Mouse (Mus musculus): Measurements from ENCODE around the gene Tnni2.

The Tnni2 gene

DNA sequence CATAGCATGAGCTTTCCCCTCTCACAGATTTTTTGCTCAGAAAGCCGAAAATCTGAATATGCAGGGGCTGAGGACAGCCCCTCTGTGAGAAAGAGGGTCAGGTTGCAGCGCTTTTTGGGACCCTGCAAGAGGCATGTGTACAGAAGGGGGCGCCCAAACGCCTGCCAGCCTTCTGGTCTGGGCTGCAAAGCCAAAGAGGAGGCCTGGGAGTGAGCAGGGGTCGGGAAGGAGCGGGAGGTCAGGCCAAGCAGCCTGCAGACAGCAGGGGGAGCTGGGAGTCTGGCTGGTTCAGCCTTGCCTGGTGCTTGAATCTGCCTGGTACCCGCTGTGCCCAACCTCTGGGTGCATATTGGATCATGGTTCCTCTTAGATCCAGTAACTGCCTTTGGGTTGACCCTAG is 13.4 kb upstream of the Tnni2 start:
- DNase-seq (ENCODE audit: inconsistent age in 2 of 2, low spot score in 1 of 2), result no peak

DNA sequence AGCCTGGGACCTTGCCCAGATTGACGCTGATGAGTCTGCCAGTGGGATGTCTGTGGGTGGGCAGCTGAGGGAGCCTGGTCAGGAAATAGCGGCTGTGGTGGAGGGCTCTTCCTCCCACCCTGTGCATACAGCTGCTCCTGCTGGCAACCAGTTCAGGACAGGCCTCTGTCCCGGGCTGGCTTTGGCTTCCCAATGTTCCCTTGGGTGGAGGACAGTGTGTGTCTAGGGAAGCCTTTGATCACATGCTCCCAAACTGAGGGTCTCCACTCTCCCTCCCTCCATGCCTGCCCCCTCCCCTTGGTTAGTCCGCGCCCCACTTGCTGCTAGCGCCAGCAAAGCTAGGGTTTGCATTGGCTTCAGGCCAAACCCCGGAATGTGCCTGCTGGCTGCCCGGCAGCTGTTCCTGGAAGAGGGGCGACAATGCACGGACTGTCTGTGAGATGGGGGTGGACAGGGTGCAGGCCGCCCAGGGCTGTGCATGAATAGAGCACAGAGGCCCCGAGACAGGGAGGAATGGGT is 11.4 kb upstream of the Tnni2 start:
- no peak for DNase-seq (ENCODE audit: inconsistent age in 2 of 2, low spot score in 1 of 2)

DNA sequence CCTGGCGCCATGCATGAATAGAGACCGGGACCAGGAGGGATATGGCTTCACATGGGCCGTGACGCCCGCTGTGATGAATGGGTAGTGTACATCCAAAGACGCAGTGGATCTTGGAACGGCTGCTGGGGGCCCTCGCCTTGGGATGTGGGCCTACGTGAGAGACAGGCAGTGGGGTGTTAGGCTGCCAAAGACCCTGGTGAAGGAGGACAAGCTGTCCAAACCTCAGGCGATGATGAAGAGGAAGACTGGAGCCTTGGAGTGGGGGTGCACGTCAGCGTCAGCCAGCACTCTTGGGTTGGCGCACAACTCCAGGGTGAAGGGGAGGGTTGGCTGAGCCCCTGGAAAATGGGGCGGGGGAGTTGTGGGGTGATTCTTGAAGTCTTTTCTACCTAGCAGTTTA is 10.5 kb upstream of the Tnni2 start:
- DNase-seq (ENCODE audit: inconsistent age in 2 of 2, low spot score in 1 of 2), result no peak

DNA sequence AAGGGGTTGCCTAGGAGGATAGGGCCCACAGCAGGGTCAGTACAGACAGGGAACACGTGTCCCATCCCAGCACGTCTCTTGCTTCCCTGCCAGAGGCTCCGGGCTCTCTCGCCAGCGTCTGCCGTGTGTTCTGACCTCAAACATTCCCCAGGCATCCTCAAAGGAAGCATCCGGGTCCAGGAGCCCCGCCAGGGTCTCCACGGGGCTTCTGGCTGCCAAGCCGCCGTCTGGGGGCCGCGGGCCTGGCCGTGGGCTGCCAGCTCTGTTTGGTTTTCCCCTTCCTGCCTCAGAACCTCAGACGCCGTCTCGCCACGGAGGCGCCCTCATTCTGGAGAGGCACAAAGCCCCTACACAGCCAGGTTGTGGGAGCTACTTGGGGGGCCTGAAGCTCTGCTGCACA is 8.0 kb upstream of the Tnni2 start:
- no peak for DNase-seq (ENCODE audit: inconsistent age in 2 of 2, low spot score in 1 of 2)

DNA sequence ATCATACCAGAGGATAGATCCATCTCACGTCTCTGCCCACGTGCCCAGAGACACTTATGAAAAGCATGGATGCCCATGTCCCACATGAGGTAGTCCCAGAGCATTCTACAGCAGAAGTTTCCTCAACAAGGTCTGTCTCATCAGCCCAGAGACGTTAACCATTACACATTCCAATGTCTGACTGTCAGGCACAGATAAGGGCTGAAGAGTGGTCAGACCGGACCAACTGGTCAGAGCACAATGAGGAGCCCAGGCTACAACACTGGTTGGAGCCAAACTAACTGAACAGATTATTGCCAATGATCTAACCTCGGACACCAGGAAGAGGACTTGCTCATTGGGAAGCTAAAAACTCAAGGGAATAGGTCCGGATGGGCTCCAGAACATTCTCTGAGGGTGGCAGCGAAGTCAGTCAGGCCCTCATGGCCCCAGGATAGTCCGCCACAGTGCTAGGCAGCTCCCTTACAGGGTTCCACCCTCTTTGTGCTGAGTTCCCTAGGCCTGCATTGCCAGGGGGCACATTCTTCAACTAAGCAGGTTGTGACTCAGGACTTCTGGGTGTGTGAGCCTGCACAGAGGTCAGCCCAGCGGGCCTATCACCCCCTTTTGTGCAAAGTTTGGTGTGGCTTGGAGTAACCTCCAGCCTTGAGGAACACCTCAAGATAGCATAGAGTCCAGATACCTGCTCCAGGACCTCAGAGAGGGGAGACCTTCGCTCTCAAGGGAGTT is 7.3 kb upstream of the Tnni2 start, which contains the start of gene Syt8:
Syt8 (plus strand) TSS at position 714 of the 729 bp plus-strand sequence.
- no peak for DNase-seq (ENCODE audit: inconsistent age in 2 of 2, low spot score in 1 of 2)

DNA sequence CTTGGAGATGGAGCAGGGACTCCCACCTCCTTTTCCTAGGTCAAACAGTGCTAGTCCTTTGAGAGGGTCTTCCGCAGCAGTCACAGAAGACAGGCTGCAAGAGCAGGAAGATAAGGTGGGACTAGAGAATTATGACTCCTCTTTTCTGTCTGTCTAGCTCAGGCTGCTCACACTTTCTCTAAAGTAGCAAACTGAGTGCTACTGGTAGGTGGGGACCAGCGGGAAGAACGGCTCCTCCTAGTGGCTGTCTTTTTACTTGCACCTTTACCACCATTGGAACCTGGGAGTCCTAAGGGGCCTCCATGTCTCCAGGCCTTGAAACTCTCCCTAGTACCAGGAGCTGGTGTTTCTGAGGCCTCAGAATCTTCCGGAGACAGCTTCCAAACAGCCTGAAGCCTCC is 6.1 kb upstream of the Tnni2 start:
- peak; percentile 52 to 90 for DNase-seq (ENCODE audit: inconsistent age in 2 of 2, low spot score in 1 of 2)

DNA sequence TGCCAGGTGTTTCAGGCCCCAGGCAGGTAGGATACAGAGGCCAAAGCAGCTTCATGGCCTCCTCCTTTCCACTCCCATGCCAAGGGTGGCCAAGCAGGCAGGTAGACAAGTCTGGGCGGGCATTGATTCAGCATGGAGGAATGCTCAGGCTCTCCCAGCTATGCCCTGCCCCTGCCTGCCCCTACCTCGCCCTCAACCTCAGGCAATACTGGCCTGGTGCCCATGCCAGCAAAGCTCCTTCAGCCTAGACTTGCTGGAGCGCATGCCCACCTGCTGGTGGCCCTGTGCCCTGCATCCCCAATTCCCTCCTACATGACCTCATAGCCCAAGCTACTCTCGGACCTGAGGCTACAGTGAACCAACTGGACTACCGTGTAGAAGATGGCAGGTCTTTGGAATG is 4.3 kb upstream of the Tnni2 start:
- no peak for DNase-seq (ENCODE audit: inconsistent age in 2 of 2, low spot score in 1 of 2)

DNA sequence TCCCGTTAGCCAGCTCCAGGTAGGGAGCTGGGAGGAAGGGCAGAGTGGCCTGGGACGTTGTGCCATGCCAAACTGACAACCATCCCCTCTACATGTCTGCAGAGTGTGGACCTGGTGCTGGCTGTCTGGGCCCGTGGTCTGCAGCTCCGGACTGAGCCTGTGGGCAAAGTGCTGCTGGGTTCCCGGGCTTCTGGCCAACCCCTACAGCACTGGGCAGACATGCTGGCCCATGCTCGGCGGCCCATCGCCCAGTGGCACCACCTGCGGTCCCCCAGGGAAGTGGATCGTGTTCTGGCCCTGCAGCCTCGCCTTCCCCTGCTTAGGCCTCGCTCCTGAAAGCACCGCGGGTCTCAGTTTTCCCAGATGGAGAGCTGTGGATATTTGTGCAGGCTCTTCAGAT is 1.6 kb upstream of the Tnni2 start:
- no peak for DNase-seq (ENCODE audit: inconsistent age in 2 of 2, low spot score in 1 of 2)

DNA sequence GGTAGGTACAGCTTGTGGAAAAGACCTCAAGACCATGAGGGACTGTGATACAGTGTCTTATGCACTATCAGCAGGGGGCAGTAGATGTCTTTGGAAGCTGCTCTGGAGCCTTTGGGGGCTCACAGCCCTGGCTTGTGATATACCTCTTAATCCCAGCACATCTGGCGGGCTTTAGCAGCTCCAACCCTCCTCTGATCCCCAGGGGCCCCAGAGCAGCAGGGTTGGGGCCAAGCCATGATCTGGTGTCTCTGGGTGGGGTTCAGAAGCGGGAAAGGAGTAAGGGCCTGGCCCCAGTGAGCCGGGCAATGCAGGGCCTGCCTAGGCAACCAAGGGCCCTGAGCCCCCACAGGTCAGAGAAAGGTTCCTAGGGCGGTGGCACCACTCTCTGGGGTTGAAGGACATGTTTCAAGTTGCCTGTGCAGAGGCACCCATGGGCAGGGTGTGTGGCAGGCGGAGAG is 922 bp upstream of the Tnni2 start:
- DNase-seq (ENCODE audit: inconsistent age in 2 of 2, low spot score in 1 of 2), result peak in 1 of 2 experiments; percentile 52

DNA sequence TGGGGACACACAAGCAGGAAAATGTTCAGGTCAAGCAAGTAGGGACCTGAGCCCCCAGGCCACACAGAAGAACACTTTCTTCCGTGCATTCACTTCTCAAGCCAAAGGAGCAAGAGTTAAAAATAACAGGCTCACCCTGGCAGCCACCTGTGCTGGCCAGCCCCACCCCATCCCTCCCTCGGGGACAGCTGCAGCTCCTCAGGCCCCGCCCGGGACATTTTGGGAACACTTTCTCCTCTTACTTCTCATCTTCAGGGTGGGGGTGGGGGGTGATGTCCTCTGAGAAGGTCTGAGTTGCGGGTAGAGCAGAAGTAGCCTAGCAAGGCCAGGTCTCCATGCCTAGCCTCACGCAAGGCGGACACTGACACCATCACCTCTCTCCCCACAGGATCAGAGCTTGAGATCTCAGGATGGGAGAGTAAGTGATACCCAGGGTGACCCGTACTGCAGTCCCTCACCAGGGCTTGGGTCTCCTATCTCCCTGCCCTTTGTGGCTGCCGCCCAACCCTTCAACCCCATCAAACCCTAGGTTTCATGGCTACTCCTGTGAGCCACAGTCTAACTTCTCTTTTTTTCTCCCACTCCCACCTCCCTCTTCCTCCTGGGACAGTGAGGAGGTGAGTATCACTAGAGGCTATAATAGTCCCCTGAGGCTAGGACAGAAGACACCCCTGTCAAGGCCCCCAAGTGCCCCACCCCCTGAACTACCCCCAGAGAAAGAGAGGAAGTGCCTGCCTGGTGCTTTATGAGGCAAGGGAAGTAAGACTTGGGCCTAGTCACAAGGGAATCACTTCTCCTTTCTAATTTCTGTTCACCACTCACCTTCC is 686 bp downstream of the Tnni2 start:
- DNase-seq (ENCODE audit: inconsistent age in 2 of 2, low spot score in 1 of 2), result no peak

DNA sequence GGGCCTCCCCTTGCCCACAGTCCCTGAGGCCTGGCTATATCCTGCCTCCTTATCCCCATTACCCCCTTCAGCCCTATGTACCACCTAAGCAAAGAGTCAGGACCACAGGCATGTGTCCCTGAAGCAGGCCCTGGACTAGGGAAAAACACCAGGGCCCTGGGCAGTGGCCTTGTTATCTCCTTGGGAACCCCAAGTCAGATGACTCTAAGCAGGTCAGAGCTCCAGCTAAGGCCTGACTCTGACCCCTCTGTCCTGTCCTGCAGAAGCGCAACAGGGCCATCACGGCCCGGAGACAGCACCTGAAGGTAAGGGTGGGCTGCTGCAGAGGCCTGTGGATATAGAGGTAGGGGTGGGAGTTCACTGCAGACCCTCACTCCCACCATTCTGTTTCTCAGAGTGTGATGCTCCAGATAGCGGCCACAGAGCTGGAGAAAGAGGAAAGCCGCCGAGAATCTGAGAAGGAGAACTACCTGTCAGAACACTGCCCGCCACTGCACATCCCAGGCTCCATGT is 1.4 kb downstream of the Tnni2 start:
- peak in 1 of 2 experiments; percentile 62 for DNase-seq (ENCODE audit: inconsistent age in 2 of 2, low spot score in 1 of 2)

DNA sequence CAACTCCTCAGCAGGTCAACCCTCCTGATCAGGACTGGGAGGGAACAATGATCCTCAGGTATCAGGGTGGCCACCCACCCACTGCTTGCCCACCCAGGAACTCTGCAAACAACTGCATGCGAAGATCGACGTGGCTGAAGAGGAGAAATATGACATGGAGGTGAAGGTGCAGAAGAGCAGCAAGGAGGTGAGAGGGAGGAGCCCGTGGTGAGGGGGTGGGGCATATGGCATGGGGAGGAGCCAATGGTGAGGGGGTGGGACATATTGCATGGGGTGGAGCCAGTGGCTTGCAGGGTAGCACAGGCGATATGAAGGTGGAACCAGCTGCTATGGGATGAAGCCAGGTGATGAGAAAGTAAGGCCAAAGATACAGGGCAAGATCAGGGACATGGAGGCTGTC is 1.9 kb downstream of the Tnni2 start:
- DNase-seq (ENCODE audit: inconsistent age in 2 of 2, low spot score in 1 of 2), result no peak

DNA sequence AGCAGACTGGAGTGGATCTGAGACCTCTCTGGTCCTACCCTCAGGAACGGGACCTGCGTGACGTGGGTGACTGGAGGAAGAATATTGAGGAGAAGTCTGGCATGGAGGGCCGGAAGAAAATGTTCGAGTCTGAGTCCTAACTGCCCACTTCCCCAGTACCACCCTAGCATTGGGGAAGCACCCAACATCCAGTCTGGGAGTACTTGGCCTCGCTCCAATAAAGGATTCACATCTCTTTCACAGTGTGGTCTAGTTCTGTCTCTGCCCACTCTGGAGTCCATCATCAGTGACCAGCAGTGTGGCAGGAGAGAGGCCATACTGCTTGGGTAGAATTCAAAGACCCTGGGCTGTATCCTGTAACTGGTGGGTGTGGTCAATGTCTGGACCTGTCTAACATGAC is 2.6 kb downstream of the Tnni2 start:
- DNase-seq (ENCODE audit: inconsistent age in 2 of 2, low spot score in 1 of 2), result no peak

DNA sequence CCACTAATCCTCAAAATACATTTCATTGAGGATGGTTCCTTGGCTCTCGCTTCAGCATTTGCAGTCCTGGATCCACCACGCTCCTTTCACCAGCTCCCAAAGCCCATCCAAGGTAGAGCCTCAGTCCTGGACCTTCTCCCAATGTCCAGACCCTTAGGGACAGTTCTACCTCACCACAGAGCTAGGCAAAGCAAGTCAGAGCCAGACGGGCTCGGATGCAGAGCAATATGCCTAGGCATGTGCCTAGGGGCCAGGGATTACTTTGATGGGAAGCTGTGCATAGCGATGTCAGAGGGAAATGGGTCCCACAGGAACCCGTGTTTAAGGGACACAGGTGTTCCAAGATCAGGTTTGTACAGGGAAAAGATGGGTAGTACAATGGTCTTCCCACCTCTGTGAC is 3.7 kb downstream of the Tnni2 start:
- DNase-seq (ENCODE audit: inconsistent age in 2 of 2, low spot score in 1 of 2), result no peak

DNA sequence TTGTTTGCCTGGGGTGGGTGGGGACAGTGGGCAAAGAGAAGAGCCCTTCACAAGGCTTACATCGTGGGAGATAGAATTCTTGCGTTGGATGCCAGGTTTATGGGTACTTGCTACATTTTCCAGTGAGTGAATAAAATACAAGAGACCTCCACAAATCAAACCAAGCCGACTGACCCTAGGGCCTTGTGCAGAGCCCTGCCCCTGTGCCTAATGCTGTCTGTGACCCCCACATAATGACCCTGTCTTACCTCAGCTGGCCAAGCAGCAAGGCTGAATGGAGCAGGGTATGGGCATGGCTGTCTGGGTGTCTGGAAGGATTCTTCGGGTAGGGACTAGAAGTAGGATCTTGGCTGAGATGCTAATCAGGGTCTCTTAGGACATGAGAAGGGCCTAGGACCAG is 4.7 kb downstream of the Tnni2 start:
- no peak for DNase-seq (ENCODE audit: inconsistent age in 2 of 2, low spot score in 1 of 2)

DNA sequence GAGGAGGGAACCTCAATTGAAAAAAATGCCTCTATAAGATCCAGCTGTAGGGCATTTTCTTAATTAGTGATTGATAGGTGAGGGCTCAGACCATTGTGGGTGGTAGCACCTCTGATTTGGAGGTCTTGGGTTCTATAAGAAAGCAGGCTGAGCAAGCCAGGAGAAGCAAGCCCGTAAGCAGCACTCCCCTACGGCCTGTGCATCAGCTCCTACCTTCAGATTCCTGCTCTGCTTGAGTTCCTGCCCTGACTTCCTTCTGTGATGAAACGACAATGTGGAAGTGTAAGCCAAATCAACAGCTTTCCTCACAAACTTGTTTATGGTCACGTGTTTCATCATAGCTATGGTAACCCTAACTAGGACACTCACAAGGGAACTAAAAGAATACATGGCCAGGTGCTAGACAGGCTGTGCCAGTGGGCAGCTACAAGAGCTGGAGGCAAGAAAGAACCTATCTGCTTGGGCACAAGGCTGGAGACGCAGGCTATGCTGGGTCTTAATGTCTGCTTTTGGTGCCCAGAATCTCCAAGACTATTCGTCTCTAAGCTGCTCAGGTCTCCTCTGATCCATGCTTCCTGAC is 7.5 kb downstream of the Tnni2 start:
- no peak for DNase-seq (ENCODE audit: inconsistent age in 2 of 2, low spot score in 1 of 2)

DNA sequence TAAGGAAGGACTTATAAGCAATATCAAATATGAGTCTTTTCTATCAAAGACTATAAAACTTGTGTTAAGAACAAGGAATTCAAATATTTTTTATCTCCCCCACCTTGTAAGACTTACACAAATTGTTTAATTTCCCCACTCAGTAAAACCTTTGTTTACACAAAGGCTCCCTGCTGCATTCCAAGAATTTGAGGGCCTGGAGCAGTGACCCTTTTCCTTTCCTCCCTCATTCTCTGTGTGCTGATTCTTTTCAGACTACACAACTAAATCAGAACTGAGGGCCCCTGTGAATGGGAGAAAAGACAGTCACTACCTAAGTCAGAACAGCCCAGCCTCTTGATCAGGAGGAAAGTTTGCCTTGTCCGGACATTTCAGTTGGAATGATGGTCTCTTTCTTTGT is 13.1 kb downstream of the Tnni2 start:
- DNase-seq (ENCODE audit: inconsistent age in 2 of 2, low spot score in 1 of 2), result no peak

DNA sequence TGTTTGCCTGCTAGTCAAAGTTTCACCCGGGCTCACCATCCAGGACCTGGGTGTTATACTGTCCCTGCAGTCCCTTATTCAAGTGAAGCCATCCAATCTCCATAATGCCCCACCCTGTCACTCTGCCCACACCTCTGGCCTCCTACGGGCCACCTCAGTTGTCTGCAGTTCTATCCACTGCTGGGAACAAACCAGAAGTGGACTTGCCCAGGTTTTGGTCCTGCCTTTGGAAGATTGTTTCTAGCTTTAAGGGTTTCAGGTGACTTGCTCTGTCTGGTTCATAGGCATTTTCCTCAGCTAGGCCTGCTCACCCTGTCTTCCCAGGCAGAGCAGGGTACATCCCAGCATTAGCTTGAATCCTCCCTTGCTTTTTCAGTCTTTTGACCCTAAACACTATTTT is 13.6 kb downstream of the Tnni2 start:
- no peak for DNase-seq (ENCODE audit: inconsistent age in 2 of 2, low spot score in 1 of 2)

DNA sequence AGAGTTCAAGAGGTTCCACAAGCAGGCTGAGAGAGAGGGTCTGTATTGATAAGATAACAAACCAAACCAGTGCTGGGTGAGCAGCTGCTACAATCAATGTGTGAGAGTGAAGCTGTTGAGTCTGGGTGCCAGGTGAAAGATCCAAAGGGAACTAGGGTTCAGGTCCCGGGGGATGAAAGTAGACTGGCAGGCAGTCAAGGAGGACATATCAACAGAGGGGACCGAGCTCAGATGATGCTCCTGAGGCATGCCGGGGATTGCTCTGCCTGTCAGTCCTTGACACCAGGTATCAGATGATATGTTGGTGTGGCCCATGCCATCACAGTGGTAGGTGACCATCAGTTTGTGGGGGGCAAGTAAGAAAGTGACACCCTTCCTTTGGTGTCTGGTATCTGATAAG is 15.2 kb downstream of the Tnni2 start:
- no peak for DNase-seq (ENCODE audit: inconsistent age in 2 of 2, low spot score in 1 of 2)

DNA sequence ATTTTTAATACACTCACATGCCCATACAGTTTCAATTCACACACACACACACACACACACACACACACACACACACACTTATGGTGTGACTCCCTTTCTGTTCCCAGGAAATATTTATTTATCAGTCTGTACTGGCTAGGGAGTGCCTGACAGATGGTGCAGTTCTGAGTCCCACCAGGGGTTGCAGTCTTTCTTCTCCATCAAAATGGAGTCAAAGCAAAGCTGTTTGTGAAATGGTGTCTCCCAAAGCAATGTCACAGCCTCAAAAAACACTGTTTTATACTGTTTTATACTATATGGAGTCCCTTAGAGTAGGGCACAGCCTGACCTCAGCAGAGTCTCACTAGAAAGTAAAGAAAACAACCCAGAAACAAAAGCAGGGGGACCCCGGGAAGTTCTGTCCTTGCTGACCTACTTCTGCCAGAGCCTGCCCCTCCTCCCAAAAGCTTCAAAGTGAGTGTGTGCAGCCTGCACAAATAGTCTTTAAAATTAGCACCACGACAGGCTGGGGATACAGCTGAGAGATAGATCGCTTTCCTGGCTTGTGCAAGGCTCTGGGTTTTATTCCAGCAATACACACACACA is 15.7 kb downstream of the Tnni2 start:
- DNase-seq (ENCODE audit: inconsistent age in 2 of 2, low spot score in 1 of 2), result no peak

DNA sequence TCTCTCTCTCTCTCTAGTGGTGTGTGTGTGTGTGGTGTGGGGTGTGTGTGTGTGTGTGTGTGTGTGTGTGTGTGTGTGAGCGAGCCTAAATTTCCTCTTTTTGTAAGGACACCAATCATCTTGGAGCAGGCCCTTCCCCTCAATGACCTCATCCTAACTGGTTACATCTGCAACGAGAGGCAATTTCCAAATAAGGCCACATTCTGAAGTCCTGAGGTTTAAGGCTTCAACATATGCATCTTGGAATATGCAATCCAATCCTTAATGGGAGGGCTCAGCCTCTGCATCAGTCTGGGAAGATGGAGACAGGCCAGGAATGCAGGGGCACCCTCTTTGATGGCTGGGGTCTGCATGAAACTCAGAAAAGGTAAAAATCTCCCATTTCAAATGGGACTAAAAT is 16.4 kb downstream of the Tnni2 start:
- DNase-seq (ENCODE audit: inconsistent age in 2 of 2, low spot score in 1 of 2), result no peak

Measured in adrenal gland, adult (tissue).